Mouse (Mus musculus): Measurements from ENCODE around the gene Gart. TPM values are rescaled to one million over a fixed set of nuclear protein-coding genes. Genes with fewer than 3 reads are reported as not detected.

The Gart gene
- polyA plus RNA-seq, 1 experiment from 2014 or later: 116 TPM

DNA sequence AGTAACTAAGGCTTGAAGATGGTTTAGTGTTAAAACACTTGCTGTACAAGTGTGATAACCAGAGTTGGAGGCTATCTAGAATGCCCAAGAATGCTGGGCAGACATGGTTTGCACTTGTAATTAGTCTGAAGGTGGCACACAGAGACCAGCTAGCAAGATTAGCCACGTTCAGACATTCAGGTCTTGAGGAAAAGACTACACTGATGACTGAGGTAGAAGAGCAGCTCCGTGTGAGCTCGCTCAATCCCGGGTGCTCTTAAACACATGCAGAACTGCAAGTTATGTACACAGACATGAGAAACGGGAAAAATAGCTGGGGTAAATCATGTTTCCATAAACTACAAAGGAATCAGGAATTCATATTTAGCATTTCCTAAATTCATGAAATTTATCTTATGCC is 33.9 kb upstream of the Gart start:
- Histone ChIP-seq H3K36me3 (ENCODE audit: control insufficient read depth, insufficient read depth, low read length) (peaks cover 24% of the 10 kb centered on the region), H3K27me3 (ENCODE audit: control insufficient read depth, insufficient read depth, low read length) (no peaks in the 10 kb centered on the region), H3K9ac (ENCODE audit: low read length) (no peak overlapping the region), H3K4me1 (ENCODE audit: control insufficient read depth, insufficient read depth, low read length) (no peaks in the 10 kb centered on the region), H3K4me2 (ENCODE audit: low read depth) (no peak overlapping the region), H3K9me3 (ENCODE audit: control insufficient read depth, low read length) (no peaks in the 10 kb centered on the region), H3K4me3 (ENCODE audit: low read depth, low read length) (no peak overlapping the region), H3K27ac (ENCODE audit: low read depth, low read length) (no peak overlapping the region)
- DNase-seq (ENCODE audit: low spot score): no peak
- no peak for ATAC-seq (ENCODE audit: insufficient read depth, low FRiP score, low TSS enrichment)
- 86% methylated on average over 5 of the region's 5 CpGs for WGBS

- Histone ChIP-seq H3K9me3 (ENCODE audit: control insufficient read depth, low read length) (no peaks in the 10 kb centered on the region), H3K9ac (ENCODE audit: low read length) (no peak overlapping the region), H3K36me3 (ENCODE audit: control insufficient read depth, insufficient read depth, low read length) (peaks cover 23% of the 10 kb centered on the region), H3K27ac (ENCODE audit: low read depth, low read length) (no peak overlapping the region), H3K4me3 (ENCODE audit: low read depth, low read length) (no peak overlapping the region), H3K4me2 (ENCODE audit: low read depth) (no peak overlapping the region), H3K27me3 (ENCODE audit: control insufficient read depth, insufficient read depth, low read length) (no peaks in the 10 kb centered on the region), H3K4me1 (ENCODE audit: control insufficient read depth, insufficient read depth, low read length) (no peaks in the 10 kb centered on the region)
- WGBS: 95% methylated on average over 5 of the region's 5 CpGs
- DNase-seq (ENCODE audit: low spot score) (no peak), ATAC-seq (ENCODE audit: insufficient read depth, low FRiP score, low TSS enrichment) (no peak)
Observed at GRCm38 (mm10) chr16:91678147-91678911, 31.6 kb upstream of the Gart start.

DNA sequence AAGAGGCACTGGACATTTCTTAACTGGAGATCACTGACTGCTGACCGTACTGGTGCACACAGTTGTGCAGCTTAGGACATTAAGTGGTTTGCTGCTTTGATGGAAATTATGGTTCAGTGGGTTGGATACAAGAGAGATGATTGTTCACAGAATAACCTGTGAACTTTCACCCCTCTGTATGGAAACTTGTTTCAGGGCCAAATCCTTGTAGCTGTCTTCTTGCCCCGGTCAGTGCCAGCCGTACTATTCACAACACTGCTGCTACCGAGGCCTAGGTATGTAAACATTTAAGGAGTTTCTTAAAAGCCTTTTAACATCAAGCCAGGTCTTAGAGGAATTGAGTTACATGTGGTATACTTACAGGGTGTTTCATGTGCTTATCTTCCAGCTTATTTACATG is 27.7 kb upstream of the Gart start:
- Histone ChIP-seq H3K4me3 (ENCODE audit: low read depth, low read length) (no peak overlapping the region), H3K9me3 (ENCODE audit: control insufficient read depth, low read length) (no peaks in the 10 kb centered on the region), H3K4me2 (ENCODE audit: low read depth) (no peak overlapping the region), H3K4me1 (ENCODE audit: control insufficient read depth, insufficient read depth, low read length) (no peaks in the 10 kb centered on the region), H3K27me3 (ENCODE audit: control insufficient read depth, insufficient read depth, low read length) (no peaks in the 10 kb centered on the region), H3K9ac (ENCODE audit: low read length) (no peak overlapping the region), H3K36me3 (ENCODE audit: control insufficient read depth, insufficient read depth, low read length) (peaks cover 27% of the 10 kb centered on the region), H3K27ac (ENCODE audit: low read depth, low read length) (no peak overlapping the region)
- 87% methylated on average over 4 of the region's 4 CpGs for WGBS
- DNase-seq (ENCODE audit: low spot score) (no peak), ATAC-seq (ENCODE audit: insufficient read depth, low FRiP score, low TSS enrichment) (no peak)

DNA sequence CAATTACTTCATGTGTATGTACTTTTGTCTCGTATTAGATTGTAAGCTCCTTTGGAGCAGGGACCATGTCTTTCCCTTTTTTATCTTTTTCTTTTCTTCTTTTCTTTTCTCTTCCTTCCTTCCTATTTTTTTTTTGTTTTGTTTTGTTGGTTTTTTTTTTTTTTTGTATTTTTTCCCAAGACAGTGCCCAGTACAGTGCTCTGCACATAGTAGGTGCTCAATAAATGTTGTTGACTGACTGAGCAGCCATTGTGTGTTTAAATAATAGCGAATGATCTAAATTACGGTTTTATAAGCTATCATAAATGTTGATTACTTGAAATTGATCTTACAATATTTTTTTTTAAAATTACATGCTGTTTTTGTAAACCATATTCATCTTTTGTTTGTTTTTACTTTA is 17.0 kb upstream of the Gart start:
- H3K4me2 ChIP-seq (ENCODE audit: low read depth): no peak overlapping the region
- ATAC-seq (ENCODE audit: insufficient read depth, low FRiP score, low TSS enrichment): no peak
- H3K4me3 ChIP-seq (ENCODE audit: low read depth, low read length): no peak overlapping the region
- H3K9me3 ChIP-seq (ENCODE audit: control insufficient read depth, low read length): no peaks in the 10 kb centered on the region
- no peak overlapping the region for H3K27ac ChIP-seq (ENCODE audit: low read depth, low read length)
- H3K4me1 ChIP-seq (ENCODE audit: control insufficient read depth, insufficient read depth, low read length): no peaks in the 10 kb centered on the region; the same call in 1 of the 2 replicates
- DNase-seq (ENCODE audit: low spot score): no peak
- no peak overlapping the region for H3K9ac ChIP-seq (ENCODE audit: low read length)
- H3K36me3 ChIP-seq (ENCODE audit: control insufficient read depth, insufficient read depth, low read length): peaks cover 39% of the 10 kb centered on the region
- WGBS: 97% methylated on average over 3 of the region's 3 CpGs
- H3K27me3 ChIP-seq (ENCODE audit: control insufficient read depth, insufficient read depth, low read length): no peaks in the 10 kb centered on the region

- WGBS: 95% methylated on average over 16 of the region's 16 CpGs
- DNase-seq (ENCODE audit: low spot score) (no peak), ATAC-seq (ENCODE audit: insufficient read depth, low FRiP score, low TSS enrichment) (no peak)
- Histone ChIP-seq H3K27ac (ENCODE audit: low read depth, low read length) (no peak overlapping the region), H3K4me1 (ENCODE audit: control insufficient read depth, insufficient read depth, low read length) (no peaks in the 10 kb centered on the region; the same call in 1 of the 2 replicates), H3K9me3 (ENCODE audit: control insufficient read depth, low read length) (no peaks in the 10 kb centered on the region), H3K27me3 (ENCODE audit: control insufficient read depth, insufficient read depth, low read length) (no peaks in the 10 kb centered on the region), H3K4me2 (ENCODE audit: low read depth) (no peak overlapping the region), H3K9ac (ENCODE audit: low read length) (no peak overlapping the region), H3K4me3 (ENCODE audit: low read depth, low read length) (no peak overlapping the region), H3K36me3 (ENCODE audit: control insufficient read depth, insufficient read depth, low read length) (peaks cover 53% of the 10 kb centered on the region)
Observed at GRCm38 (mm10) chr16:91662336-91662735, 15.6 kb upstream of the Gart start.

GRCm38 (mm10) chr16:91661397-91661796 is 14.6 kb upstream of the Gart start:
- H3K4me3 ChIP-seq (ENCODE audit: low read depth, low read length): no peak overlapping the region
- no peak for DNase-seq (ENCODE audit: low spot score)
- no peak overlapping the region for H3K4me2 ChIP-seq (ENCODE audit: low read depth)
- no peaks in the 10 kb centered on the region for H3K27me3 ChIP-seq (ENCODE audit: control insufficient read depth, insufficient read depth, low read length)
- peaks cover 54% of the 10 kb centered on the region for H3K36me3 ChIP-seq (ENCODE audit: control insufficient read depth, insufficient read depth, low read length)
- ATAC-seq (ENCODE audit: insufficient read depth, low FRiP score, low TSS enrichment): no peak
- no peaks in the 10 kb centered on the region; the same call in 1 of the 2 replicates for H3K4me1 ChIP-seq (ENCODE audit: control insufficient read depth, insufficient read depth, low read length)
- no peak overlapping the region for H3K9ac ChIP-seq (ENCODE audit: low read length)
- 66% methylated on average over 1 of the region's 1 CpGs for WGBS
- no peak overlapping the region for H3K27ac ChIP-seq (ENCODE audit: low read depth, low read length)
- H3K9me3 ChIP-seq (ENCODE audit: control insufficient read depth, low read length): no peaks in the 10 kb centered on the region

DNA sequence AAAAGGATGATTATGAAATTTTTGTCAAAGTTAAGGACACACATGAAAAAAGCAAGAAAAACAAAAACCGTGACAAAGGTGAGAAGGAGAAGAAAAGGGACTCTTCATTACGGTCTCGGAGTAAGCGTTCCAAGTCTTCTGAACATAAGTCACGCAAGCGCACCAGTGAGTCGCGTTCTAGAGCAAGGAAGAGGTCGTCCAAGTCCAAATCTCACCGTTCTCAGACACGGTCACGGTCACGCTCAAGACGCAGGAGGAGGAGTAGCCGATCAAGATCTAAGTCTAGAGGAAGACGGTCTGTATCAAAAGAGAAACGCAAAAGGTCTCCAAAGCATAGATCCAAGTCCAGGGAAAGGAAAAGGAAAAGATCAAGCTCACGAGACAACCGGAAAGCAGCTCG is 13.0 kb upstream of the Gart start:
- WGBS: 97% methylated on average over 20 of the region's 20 CpGs
- Histone ChIP-seq H3K27me3 (ENCODE audit: control insufficient read depth, insufficient read depth, low read length) (no peaks in the 10 kb centered on the region), H3K4me1 (ENCODE audit: control insufficient read depth, insufficient read depth, low read length) (no peaks in the 10 kb centered on the region; the same call in 1 of the 2 replicates), H3K36me3 (ENCODE audit: control insufficient read depth, insufficient read depth, low read length) (peaks cover 67% of the 10 kb centered on the region), H3K4me2 (ENCODE audit: low read depth) (no peak overlapping the region), H3K9ac (ENCODE audit: low read length) (no peak overlapping the region), H3K4me3 (ENCODE audit: low read depth, low read length) (no peak overlapping the region), H3K9me3 (ENCODE audit: control insufficient read depth, low read length) (no peaks in the 10 kb centered on the region), H3K27ac (ENCODE audit: low read depth, low read length) (no peak overlapping the region)
- no peak for DNase-seq (ENCODE audit: low spot score)
- ATAC-seq (ENCODE audit: insufficient read depth, low FRiP score, low TSS enrichment): no peak

GRCm38 (mm10) chr16:91658471-91658870 is 11.7 kb upstream of the Gart start:
- H3K9ac ChIP-seq (ENCODE audit: low read length): no peak overlapping the region
- no peaks in the 10 kb centered on the region for H3K9me3 ChIP-seq (ENCODE audit: control insufficient read depth, low read length)
- H3K4me1 ChIP-seq (ENCODE audit: control insufficient read depth, insufficient read depth, low read length): no peaks in the 10 kb centered on the region; the same call in 1 of the 2 replicates
- peaks cover 63% of the 10 kb centered on the region for H3K36me3 ChIP-seq (ENCODE audit: control insufficient read depth, insufficient read depth, low read length)
- H3K27ac ChIP-seq (ENCODE audit: low read depth, low read length): no peak overlapping the region
- ATAC-seq (ENCODE audit: insufficient read depth, low FRiP score, low TSS enrichment): no peak
- no peak overlapping the region for H3K4me3 ChIP-seq (ENCODE audit: low read depth, low read length)
- WGBS: 98% methylated on average over 5 of the region's 5 CpGs
- DNase-seq (ENCODE audit: low spot score): no peak
- no peaks in the 10 kb centered on the region for H3K27me3 ChIP-seq (ENCODE audit: control insufficient read depth, insufficient read depth, low read length)
- no peak overlapping the region for H3K4me2 ChIP-seq (ENCODE audit: low read depth)

DNA sequence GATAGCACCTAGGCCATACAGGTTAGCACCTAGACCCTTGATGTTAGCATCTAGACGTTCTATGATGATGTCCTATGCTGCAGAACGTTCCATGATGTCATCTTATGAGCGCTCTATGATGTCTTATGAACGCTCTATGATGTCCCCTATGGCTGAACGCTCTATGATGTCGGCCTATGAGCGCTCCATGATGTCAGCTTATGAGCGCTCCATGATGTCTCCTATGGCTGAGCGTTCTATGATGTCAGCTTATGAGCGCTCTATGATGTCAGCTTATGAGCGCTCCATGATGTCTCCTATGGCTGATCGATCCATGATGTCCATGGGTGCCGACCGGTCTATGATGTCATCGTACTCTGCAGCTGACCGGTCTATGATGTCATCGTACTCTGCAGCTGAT is 10.5 kb upstream of the Gart start:
- H3K4me3 ChIP-seq (ENCODE audit: low read depth, low read length): no peak overlapping the region
- no peak overlapping the region for H3K9ac ChIP-seq (ENCODE audit: low read length)
- 97% methylated on average over 17 of the region's 17 CpGs for WGBS
- peaks cover 62% of the 10 kb centered on the region for H3K36me3 ChIP-seq (ENCODE audit: control insufficient read depth, insufficient read depth, low read length)
- no peak overlapping the region for H3K27ac ChIP-seq (ENCODE audit: low read depth, low read length)
- H3K9me3 ChIP-seq (ENCODE audit: control insufficient read depth, low read length): no peaks in the 10 kb centered on the region
- H3K4me1 ChIP-seq (ENCODE audit: control insufficient read depth, insufficient read depth, low read length): no peaks in the 10 kb centered on the region; the same call in 1 of the 2 replicates
- H3K27me3 ChIP-seq (ENCODE audit: control insufficient read depth, insufficient read depth, low read length): no peaks in the 10 kb centered on the region
- no peak overlapping the region for H3K4me2 ChIP-seq (ENCODE audit: low read depth)
- ATAC-seq (ENCODE audit: insufficient read depth, low FRiP score, low TSS enrichment) (no peak), DNase-seq (ENCODE audit: low spot score) (no peak)
